Mouse (Mus musculus) embryonic facial prominence, embryonic 10.5 days (tissue): ENCODE measurements at regions not wholly inside any gene's neighbourhood (a gene's known extent, or its start where the extent isn't known, plus 50 kb on each side); places are given as distances from the start of the nearest gene placed in this dataset.

Experiments used
- DNase-seq: peaks from one replicate; pipeline ENCODE4 v3.0.0-alpha.2; 2017; ENCODE audit warnings: low spot score
- H3K27ac ChIP-seq: fragments of 300-500 bp; sonication (generic); replicated peaks from 2 replicates; pipeline ENCODE4 v1.5.1; 2016; ENCODE audit warnings: mild to moderate bottlenecking
- H3K27me3 ChIP-seq: fragments of 300-500 bp; sonication (generic); replicated peaks from 2 replicates; pipeline ENCODE4 v1.6.1; 2016; ENCODE audit warnings: low read depth, mild to moderate bottlenecking; ENCODE audit not compliant: poor library complexity, severe bottlenecking
- H3K36me3 ChIP-seq: fragments of 300-500 bp; sonication (generic); replicated peaks from 2 replicates; pipeline ENCODE4 v1.6.1; 2016; ENCODE audit warnings: mild to moderate bottlenecking, moderate library complexity
- H3K4me1 ChIP-seq: fragments of 300-500 bp; sonication (generic); 2 replicates; pipeline ENCODE4 v1.6.1; 2016
- H3K4me3 ChIP-seq: fragments of 300-500 bp; sonication (generic); 2 replicates; pipeline ENCODE4 v1.5.1; 2016; ENCODE audit warnings: mild to moderate bottlenecking, moderate library complexity
- H3K9me3 ChIP-seq: fragments of 300-500 bp; sonication (generic); 2 replicates; pipeline ENCODE4 v1.6.1; 2016; ENCODE audit warnings: mild to moderate bottlenecking
- WGBS: fragments of 180-500 bp; shearing (Covaris S2); methylation state at CpG from one replicate; pipeline ENCODE4 v1.1.7; 2016; 5-methylcytosine and 5-hydroxymethylcytosine counted together

DNA sequence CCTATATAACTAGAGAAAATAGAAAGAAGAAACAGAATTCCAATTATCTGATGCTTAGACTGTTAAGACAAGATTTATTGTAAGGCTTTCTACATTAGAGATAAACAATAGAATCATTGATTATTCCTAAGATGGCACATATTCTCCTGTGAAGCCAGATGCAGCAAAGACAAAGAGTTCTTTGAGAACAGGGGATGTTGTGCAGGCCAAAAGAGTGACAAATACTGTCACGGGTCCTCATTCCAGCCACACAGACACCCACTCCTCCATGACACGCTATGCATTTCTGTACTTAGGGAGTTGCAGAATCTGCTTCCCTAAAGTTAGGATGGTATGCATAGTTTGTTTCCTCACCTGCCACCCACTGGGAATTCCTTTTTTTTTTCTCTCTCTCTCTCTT, 245.2 kb downstream of the Sv2b start:
- H3K4me1 ChIP-seq = no peaks in the 10 kb centered on the region
- DNase-seq = no peak
- no peak overlapping the region for H3K27ac ChIP-seq
- whole genome bisulfite sequencing = 46% methylated on average over 2 of the region's 2 CpGs
- no peaks in the 10 kb centered on the region for H3K9me3 ChIP-seq
- H3K4me3 ChIP-seq = no peak overlapping the region
- no peaks in the 10 kb centered on the region for H3K36me3 ChIP-seq
- H3K27me3 ChIP-seq = no peaks in the 10 kb centered on the region

DNA sequence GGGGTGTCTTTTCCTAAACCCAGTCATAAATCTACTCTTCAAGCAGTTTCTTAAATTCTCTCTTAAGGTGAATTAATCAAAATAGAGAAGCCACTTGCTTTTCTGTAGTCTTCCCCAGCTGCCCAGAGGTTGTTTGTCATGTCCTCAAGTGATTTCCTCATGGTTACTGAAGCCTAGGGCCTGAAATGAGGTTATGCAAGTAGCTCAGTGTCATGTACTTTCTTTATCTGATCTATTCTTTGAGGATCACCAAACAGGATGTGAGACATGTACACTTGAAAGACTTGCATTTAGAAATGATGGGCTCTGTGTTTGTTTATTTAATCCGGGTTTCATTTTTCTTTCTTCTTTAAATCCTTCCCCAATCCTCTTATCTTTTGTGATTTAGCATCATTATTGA, 258.8 kb downstream of the Sv2b start:
- no peaks in the 10 kb centered on the region for H3K27me3 ChIP-seq
- no peak overlapping the region for H3K27ac ChIP-seq
- WGBS = 78% methylated on average over 1 of the region's 1 CpGs
- H3K9me3 ChIP-seq = no peaks in the 10 kb centered on the region
- H3K4me3 ChIP-seq = no peak overlapping the region
- DNase-seq = no peak
- H3K36me3 ChIP-seq = no peaks in the 10 kb centered on the region
- no peaks in the 10 kb centered on the region for H3K4me1 ChIP-seq

DNA sequence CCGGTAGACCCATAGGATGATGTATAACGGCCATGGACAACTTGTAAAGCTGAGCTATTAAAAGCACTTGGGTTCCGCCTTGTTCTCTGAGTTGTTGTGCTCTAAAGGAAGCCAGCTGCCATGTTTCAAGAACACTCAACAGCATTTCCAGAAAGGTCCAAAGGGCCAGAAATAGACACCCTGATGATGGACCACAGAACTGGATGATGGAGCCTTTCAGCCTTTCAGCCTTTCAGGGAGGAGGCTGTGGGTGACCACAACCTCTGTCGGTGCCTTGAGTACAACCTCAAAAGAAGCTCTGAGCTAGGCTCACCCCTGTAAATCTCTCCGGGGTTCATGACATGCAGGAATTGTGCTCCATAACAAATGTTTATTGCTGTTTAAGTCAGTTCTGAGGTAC, 259.3 kb downstream of the Sv2b start:
- DNase-seq = no peak
- Histone ChIP-seq H3K4me1 (no peaks in the 10 kb centered on the region), H3K27ac (no peak overlapping the region), H3K4me3 (no peak overlapping the region), H3K36me3 (no peaks in the 10 kb centered on the region), H3K9me3 (no peaks in the 10 kb centered on the region), H3K27me3 (no peaks in the 10 kb centered on the region)
- WGBS = 92% methylated on average over 5 of the region's 5 CpGs

DNA sequence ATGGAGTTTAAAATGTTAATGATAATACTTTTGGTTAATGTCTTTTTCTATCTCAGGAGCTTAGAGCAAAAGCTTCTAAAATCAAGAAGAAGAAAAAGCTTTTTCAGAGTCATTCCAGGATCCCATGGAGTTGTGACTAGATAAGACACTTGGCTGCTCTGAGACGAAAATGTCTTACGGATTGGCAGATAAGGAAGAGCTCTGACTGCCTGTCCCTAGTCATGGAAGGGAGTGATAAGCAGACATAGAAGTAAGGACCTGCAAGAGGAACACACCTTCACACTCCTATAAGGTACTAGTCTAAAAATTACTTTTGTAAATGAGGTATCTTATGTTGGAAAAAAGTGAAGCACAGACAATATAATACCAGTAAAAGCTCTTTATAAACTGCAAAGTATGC, 260.2 kb downstream of the Sv2b start:
- H3K4me3 ChIP-seq = no peak overlapping the region
- WGBS = 84% methylated on average over 2 of the region's 2 CpGs
- H3K9me3 ChIP-seq = no peaks in the 10 kb centered on the region
- no peak overlapping the region for H3K27ac ChIP-seq
- no peaks in the 10 kb centered on the region for H3K27me3 ChIP-seq
- H3K36me3 ChIP-seq = no peaks in the 10 kb centered on the region
- DNase-seq = no peak
- no peaks in the 10 kb centered on the region for H3K4me1 ChIP-seq

DNA sequence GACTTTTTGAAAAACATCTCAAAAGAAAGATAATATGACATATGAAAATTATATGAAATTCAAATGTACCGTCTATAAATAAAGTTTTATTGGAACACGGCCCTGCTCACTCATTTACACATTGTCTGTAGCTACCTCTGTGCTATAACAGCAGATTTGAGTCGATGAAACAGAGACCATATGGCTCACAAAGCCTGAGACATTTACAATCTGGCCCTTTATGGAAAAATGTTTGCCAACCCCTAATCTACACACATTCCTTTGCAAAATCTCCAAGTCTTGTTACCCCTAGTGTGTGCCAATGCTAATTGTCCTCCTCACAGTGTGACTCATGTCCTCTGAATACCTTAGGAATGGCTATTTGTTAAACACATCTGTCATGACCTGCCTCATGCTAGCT, 261.2 kb downstream of the Sv2b start:
- H3K4me3 ChIP-seq = no peak overlapping the region
- no peak overlapping the region for H3K27ac ChIP-seq
- DNase-seq = no peak
- H3K36me3 ChIP-seq = no peaks in the 10 kb centered on the region
- no peaks in the 10 kb centered on the region for H3K4me1 ChIP-seq
- H3K27me3 ChIP-seq = no peaks in the 10 kb centered on the region
- WGBS = 86% methylated on average over 3 of the region's 3 CpGs
- no peaks in the 10 kb centered on the region for H3K9me3 ChIP-seq

DNA sequence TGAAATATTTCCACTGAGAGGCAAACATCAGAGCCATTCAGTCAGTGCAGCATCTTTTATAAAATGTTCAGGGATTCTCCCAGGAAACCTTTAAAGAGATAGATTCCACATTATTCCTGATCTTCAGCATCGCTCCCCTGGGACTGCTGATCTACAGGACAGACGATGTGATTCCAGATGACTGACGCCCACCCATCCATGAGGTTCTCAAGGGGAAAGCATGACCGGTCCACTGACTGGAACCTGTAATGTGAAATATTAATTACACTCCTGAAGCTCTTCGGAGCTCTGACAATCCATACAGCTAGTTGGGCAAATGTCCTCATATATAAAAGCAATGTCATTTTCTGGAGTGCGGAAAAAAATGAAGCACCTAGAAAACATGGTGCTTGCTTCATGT, 268.2 kb downstream of the Sv2b start:
- 88% methylated on average over 6 of the region's 6 CpGs for WGBS
- Histone ChIP-seq H3K4me1 (no peaks in the 10 kb centered on the region), H3K36me3 (no peaks in the 10 kb centered on the region), H3K9me3 (no peaks in the 10 kb centered on the region), H3K27ac (no peak overlapping the region), H3K27me3 (no peaks in the 10 kb centered on the region), H3K4me3 (no peak overlapping the region)
- DNase-seq = no peak

DNA sequence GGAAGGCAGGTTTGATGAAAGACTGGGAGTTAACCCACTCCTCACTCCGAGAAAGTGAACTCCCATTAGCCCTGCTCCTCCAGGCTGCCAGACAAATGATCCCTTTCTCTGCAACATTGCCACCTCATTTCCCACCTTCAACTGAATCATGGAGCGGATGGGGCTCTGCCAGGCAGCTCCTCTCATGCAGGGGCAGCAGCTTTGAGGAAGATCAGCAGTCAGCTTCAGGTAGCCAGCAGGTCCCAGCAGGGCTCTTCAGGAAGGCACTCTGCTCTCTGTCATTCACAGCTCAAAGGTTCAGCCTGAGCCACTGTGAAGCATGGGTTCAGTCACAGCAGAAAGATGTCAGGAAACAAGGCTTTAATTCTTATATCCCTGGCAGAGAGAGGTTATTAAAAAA, 282.9 kb downstream of the Sv2b start:
- Histone ChIP-seq H3K9me3 (no peaks in the 10 kb centered on the region), H3K4me1 (no peaks in the 10 kb centered on the region)
- 45% methylated on average over 2 of the region's 2 CpGs for WGBS

DNA sequence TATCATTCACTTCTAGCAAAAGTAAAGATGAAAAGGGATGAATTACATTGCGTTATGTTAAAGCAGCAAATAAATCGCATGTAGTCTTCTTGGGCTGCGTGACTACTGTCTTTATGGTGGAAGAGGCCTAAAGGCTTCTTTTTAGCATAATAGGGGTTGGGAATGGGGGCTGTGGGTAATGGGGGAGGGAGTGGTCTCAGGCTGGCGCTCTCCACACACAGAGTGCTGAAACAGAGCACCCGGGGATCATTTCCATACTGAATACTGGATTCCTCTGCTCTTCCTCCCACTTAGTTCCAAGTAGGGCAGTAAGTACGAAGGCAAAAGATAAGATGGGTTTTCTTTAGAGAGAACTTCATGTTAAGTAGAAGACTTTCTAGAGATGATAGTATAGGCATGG, 287.1 kb downstream of the Sv2b start:
- Histone ChIP-seq H3K4me1 (no peaks in the 10 kb centered on the region), H3K36me3 (no peaks in the 10 kb centered on the region), H3K27ac (no peak overlapping the region), H3K4me3 (no peak overlapping the region), H3K27me3 (no peaks in the 10 kb centered on the region), H3K9me3 (no peaks in the 10 kb centered on the region)
- 50% methylated on average over 6 of the region's 6 CpGs for WGBS
- DNase-seq = peak; percentile 41

More for the DNA sequence above, 282.9 kb downstream of the Sv2b start:
- Histone ChIP-seq H3K27me3 (no peaks in the 10 kb centered on the region), H3K4me3 (no peak overlapping the region), H3K27ac (no peak overlapping the region), H3K36me3 (no peaks in the 10 kb centered on the region)
- DNase-seq = no peak

DNA sequence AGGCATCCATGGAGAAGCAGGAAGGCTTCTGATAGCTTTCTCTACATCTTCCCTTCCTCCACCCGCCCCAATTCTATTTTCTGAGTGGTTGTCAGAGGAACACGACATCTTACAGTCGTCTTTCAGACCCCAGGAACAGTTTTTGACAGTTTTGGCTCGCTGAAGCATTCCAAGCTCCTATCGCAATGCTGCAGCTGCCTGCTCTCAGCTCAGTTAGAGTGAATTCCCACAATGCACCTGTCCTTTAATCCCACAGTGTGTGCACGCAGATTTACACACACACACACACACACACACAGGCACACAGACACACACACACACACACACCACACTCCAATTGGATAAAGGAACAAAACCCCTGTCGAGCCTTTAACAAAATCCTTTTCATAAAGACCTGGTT, 290.4 kb downstream of the Sv2b start:
- no peaks in the 10 kb centered on the region for H3K27me3 ChIP-seq
- no peak overlapping the region for H3K4me3 ChIP-seq
- no peak for DNase-seq
- H3K27ac ChIP-seq = no peak overlapping the region
- H3K36me3 ChIP-seq = no peaks in the 10 kb centered on the region
- WGBS = 68% methylated on average over 7 of the region's 7 CpGs
- H3K9me3 ChIP-seq = no peaks in the 10 kb centered on the region
- H3K4me1 ChIP-seq = no peaks in the 10 kb centered on the region

DNA sequence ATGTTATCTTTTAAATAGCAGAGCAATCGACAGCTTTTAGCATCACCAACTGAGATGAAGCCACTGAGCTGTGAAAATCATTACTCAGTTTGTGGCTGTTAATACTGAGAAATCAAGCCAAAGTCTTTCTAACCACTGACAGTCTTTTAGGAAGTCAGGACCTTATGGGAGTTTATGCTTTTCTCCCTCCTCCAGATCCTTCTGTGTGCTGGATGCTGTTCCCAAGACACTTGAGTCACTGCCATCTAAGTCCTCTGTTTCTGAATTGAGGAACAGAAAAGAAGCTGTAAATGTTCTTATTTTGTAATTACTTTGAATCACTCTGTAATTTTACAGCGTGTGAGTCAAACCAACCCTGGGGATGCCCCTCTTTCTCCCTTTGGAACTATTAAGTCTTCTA, 300.6 kb downstream of the Sv2b start:
- no peaks in the 10 kb centered on the region for H3K4me1 ChIP-seq
- WGBS = 87% methylated on average over 2 of the region's 2 CpGs

DNA sequence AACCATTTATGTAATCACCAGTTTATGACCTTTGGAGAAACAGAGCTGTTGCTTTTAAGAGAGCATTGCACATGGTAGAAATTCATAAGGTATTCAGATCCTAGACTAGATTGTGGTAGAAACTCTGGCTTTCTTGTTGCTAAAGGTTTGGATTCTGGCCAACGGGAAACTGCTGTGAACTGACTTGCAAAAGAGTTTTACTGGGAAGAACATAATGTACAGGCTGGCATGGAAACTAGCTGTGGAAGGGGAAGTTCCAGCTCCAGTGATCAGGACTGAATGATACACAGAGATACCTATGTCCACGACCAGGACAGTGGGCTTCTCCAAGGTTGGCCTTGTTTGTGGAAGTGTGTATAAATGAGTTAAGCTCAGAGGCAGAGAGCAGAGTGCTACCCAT, 318.9 kb downstream of the Sv2b start:
- Histone ChIP-seq H3K4me3 (no peak overlapping the region), H3K36me3 (no peaks in the 10 kb centered on the region), H3K27ac (no peak overlapping the region), H3K27me3 (no peaks in the 10 kb centered on the region), H3K4me1 (no peaks in the 10 kb centered on the region), H3K9me3 (no peaks in the 10 kb centered on the region)
- whole genome bisulfite sequencing = 76% methylated on average over 2 of the region's 2 CpGs
- DNase-seq = no peak

More for the DNA sequence above, 300.6 kb downstream of the Sv2b start:
- DNase-seq = no peak
- H3K4me3 ChIP-seq = no peak overlapping the region
- no peak overlapping the region for H3K27ac ChIP-seq
- no peaks in the 10 kb centered on the region for H3K27me3 ChIP-seq
- no peaks in the 10 kb centered on the region for H3K9me3 ChIP-seq
- no peaks in the 10 kb centered on the region for H3K36me3 ChIP-seq

DNA sequence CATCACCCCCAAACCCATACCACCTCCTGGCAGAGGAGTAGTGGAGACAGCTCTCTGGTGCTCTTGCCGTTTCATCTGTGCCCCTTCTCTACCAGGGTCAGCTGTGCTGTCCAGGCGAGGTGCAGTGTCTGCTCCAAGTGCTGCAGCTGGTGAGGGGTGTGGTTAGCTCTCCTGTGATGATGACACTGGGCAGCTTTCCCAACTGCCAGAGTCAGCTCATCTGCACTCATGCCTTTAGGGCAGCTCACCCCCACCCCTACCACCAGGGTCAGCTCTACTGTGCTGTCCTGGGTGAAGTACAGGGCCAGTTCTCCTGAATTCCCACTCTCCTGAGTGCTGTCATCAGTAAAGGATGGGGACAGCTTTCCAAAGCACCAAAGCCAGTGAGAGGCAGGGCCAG, 329.6 kb downstream of the Sv2b start:
- no peaks in the 10 kb centered on the region for H3K4me1 ChIP-seq
- 68% methylated on average over 2 of the region's 2 CpGs for WGBS
- H3K9me3 ChIP-seq = no peaks in the 10 kb centered on the region
- H3K27me3 ChIP-seq = no peaks in the 10 kb centered on the region
- H3K4me3 ChIP-seq = no peak overlapping the region
- H3K27ac ChIP-seq = no peak overlapping the region
- H3K36me3 ChIP-seq = no peaks in the 10 kb centered on the region
- no peak for DNase-seq

DNA sequence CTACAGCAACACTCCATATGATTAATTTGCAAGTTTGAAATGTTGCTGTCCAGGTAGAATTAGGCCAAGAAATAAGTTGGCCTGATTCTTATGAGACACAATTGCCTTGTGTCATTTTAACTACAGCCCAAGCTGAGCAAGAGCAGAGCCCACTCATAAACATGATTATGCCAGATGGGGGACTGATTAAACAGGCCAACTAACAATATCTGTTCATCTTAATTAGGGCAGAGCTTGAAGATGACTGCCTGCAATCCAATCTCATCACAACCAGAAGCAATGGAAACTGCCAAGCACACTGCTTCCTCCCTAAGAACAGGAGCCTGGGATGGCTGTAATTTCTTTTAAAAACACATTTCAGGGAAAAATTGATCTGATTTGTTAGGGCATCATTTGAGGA, 333.1 kb downstream of the Sv2b start:
- Histone ChIP-seq H3K4me1 (no peaks in the 10 kb centered on the region), H3K36me3 (no peaks in the 10 kb centered on the region), H3K9me3 (no peaks in the 10 kb centered on the region), H3K27ac (no peak overlapping the region), H3K4me3 (no peak overlapping the region), H3K27me3 (no peaks in the 10 kb centered on the region)
- no peak for DNase-seq

DNA sequence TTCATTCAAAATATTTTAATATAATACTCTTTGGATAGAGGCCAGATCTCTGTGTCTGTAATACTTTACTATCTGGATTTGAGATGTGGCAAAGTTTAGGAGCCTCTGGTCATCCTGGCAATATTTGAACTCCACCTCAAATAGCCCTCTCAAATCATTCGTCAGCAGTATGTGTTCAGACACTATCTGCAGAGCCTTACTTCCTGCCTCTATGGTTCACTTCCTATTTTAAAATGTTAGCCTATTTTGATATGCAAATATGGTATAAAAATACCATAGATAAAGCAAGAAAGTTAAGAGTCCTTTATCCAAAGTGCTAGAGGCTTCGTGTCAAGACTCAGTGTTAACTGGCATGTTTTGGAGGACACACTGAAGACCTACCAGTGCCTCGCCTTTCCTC, 334.6 kb downstream of the Sv2b start:
- 83% methylated on average over 3 of the region's 3 CpGs for WGBS
- no peak overlapping the region for H3K4me3 ChIP-seq
- DNase-seq = no peak

More for the DNA sequence above, 334.6 kb downstream of the Sv2b start:
- H3K27ac ChIP-seq = no peak overlapping the region
- H3K36me3 ChIP-seq = no peaks in the 10 kb centered on the region
- H3K4me1 ChIP-seq = no peaks in the 10 kb centered on the region
- no peaks in the 10 kb centered on the region for H3K9me3 ChIP-seq
- no peaks in the 10 kb centered on the region for H3K27me3 ChIP-seq
